Mouse (Mus musculus): ENCODE measurements around the gene Cdc42ep5. TPM values are rescaled to one million over a fixed set of nuclear protein-coding genes. Genes with fewer than 3 reads are reported as not detected.
"Not testable (repeated sequence)": the region's sequence is repeated elsewhere in the genome, so short reads cannot be mapped to it uniquely, and the experiment has no call there.

The Cdc42ep5 gene
- total RNA-seq (2021), result 27.8 and 29.7 TPM in 2 replicates
- long read RNA-seq, experiment 1, transcript Cdc42ep5-201 (3 exons, 1,025 nt), result major isoform, 32 of 43 reads
- long read RNA-seq, experiment 1, partial matches to known transcripts, result 1 of 43 reads
- long read RNA-seq, experiment 1, other reads (novel, unspliced or antisense), result 6 of 43 reads
- long read RNA-seq, experiment 2, transcript Cdc42ep5-201 (3 exons, 1,025 nt), result major isoform, 20 of 23 reads
- long read RNA-seq, experiment 2, partial matches to known transcripts, result 0 of 23 reads
- long read RNA-seq, experiment 2, other reads (novel, unspliced or antisense), result 1 of 23 reads

GRCm38 (mm10) chr7:4164090-4164910 is at the start of gene Cdc42ep5:
Cdc42ep5 (minus strand) TSS chr7:4164860.
- DNase-seq, result peak; percentile 77

- DNase-seq, result not testable (repeated sequence)
These were observed 48.8 kb upstream of the Cdc42ep5 start for GRCm38 (mm10) chr7:4213436-4213835.

- DNase-seq, result peak; percentile 8
These were observed 44.0 kb upstream of the Cdc42ep5 start for GRCm38 (mm10) chr7:4208626-4209025.

- DNase-seq, result no peak
These were observed 42.5 kb upstream of the Cdc42ep5 start for GRCm38 (mm10) chr7:4207126-4207525.

GRCm38 (mm10) chr7:4178438-4178837 is 13.8 kb upstream of the Cdc42ep5 start:
- DNase-seq, result peak; percentile 81

- no peak for DNase-seq
These were observed 5.7 kb upstream of the Cdc42ep5 start for GRCm38 (mm10) chr7:4170193-4170938.

- peak; percentile 27 for DNase-seq
These were observed 2.4 kb upstream of the Cdc42ep5 start for GRCm38 (mm10) chr7:4167098-4167497.

- DNase-seq, result no peak
These were observed 626 bp upstream of the Cdc42ep5 start for GRCm38 (mm10) chr7:4165286-4165685.

GRCm38 (mm10) chr7:4163571-4164072 is 1.0 kb downstream of the Cdc42ep5 start:
- DNase-seq, result no peak

- DNase-seq, result not testable (repeated sequence)
These were observed 3.1 kb downstream of the Cdc42ep5 start for GRCm38 (mm10) chr7:4161596-4161995.

- DNase-seq, result no peak
These were observed 9.7 kb downstream of the Cdc42ep5 start for GRCm38 (mm10) chr7:4154976-4155375.

- DNase-seq, result no peak
These were observed 10.3 kb downstream of the Cdc42ep5 start for GRCm38 (mm10) chr7:4154356-4154755.

- no peak for DNase-seq
These were observed 13.4 kb downstream of the Cdc42ep5 start for GRCm38 (mm10) chr7:4151241-4151640.

- peak; percentile 84 for DNase-seq
These were observed 13.8 kb downstream of the Cdc42ep5 start for GRCm38 (mm10) chr7:4150811-4151221.

- DNase-seq, result peak; percentile 58
These were observed 14.6 kb downstream of the Cdc42ep5 start, which contains the start of gene Leng9 for GRCm38 (mm10) chr7:4150059-4150541. Leng9 (minus strand) TSS chr7:4150374.

- peak; percentile 88 for DNase-seq
These were observed 15.2 kb downstream of the Cdc42ep5 start for GRCm38 (mm10) chr7:4149209-4150054.

GRCm38 (mm10) chr7:4148341-4149208 is 16.1 kb downstream of the Cdc42ep5 start:
- DNase-seq, result no peak

- DNase-seq, result no peak
These were observed 16.8 kb downstream of the Cdc42ep5 start for GRCm38 (mm10) chr7:4147836-4148235.

GRCm38 (mm10) chr7:4147371-4147770 is 17.3 kb downstream of the Cdc42ep5 start:
- DNase-seq, result no peak

Data from adrenal gland, postnatal 14 days (tissue).